Mouse (Mus musculus): ENCODE measurements around the gene Cyp4v3. TPM values are rescaled to one million over a fixed set of nuclear protein-coding genes. Genes with fewer than 3 reads are reported as not detected.

Gene Cyp4v3
- total RNA-seq, 2 experiments from 2014 or later = 4.1 TPM; not detected in 1

DNA sequence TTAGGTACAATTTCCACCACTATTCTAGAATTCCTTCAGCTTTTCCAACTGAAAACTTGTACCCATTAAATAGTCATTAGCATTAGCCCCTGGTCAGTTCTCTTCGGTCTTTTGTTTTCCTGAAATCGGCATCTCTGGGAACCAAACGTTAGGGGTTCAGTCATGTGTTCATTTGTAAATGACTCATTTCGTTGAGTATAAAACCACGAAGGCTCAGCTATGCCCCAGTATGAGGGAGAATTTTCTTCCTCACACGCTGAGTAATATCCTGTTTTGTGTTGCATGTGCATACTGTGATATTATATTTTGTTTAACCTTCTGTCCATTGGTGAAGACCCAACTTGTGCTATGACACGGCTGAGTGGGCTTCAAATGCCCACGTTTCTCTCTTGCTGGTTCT is 74.6 kb downstream of the Cyp4v3 start:
- ATAC-seq (replicated peaks; ENCODE audit: low FRiP score, low TSS enrichment, poor library complexity, severe bottlenecking) = no peak

DNA sequence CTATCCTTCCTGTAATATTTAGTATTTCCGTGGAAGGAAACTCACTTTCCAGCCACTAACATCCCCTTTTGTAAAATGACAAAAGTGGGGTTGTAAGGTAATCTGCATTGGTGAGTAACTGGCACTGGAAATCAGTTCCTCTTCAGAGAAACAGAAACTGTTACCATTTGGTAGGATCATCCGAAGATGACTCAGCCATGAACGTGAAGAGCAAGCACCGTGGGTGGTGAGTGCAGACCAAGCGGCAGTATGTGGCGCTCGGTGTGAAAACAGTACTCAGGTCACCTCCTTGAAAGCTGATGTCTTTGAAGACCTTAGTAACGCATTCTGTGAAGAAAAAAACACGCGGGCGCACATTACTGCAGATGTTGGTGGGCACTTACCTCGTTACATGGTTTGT is 78.0 kb downstream of the Cyp4v3 start:
- ATAC-seq (replicated peaks; ENCODE audit: low FRiP score, low TSS enrichment, poor library complexity, severe bottlenecking) = no peak

Other genes with a start within 250 kb of the Cyp4v3 start
- gene F11, start 71.2 kb downstream of the Cyp4v3 start, total RNA-seq (2014; fragmentation: Nextera tagmentation) = not detected in 2 replicates
- gene F11, start 71.2 kb downstream of the Cyp4v3 start, total RNA-seq (2017) = not detected in 2 replicates
- gene Klkb1, start 38.4 kb downstream of the Cyp4v3 start, total RNA-seq (2014; fragmentation: Nextera tagmentation) = 0.25 TPM in 1 of 2 replicates, not detected in the other
- not detected in 2 replicates for gene Klkb1, start 38.4 kb downstream of the Cyp4v3 start, total RNA-seq (2017)
- not detected in 2 replicates for gene Gm45753, start 24.8 kb downstream of the Cyp4v3 start, total RNA-seq (2014; fragmentation: Nextera tagmentation)
- gene Gm45753, start 24.8 kb downstream of the Cyp4v3 start, total RNA-seq (2017) = not detected in 2 replicates
- not detected in 2 replicates for gene Fam149a, start 49.1 kb upstream of the Cyp4v3 start, total RNA-seq (2014; fragmentation: Nextera tagmentation)
- not detected in 2 replicates for gene Fam149a, start 49.1 kb upstream of the Cyp4v3 start, total RNA-seq (2017)
- not detected in 2 replicates for gene Tlr3, start 77.9 kb upstream of the Cyp4v3 start, total RNA-seq (2014; fragmentation: Nextera tagmentation)
- 0.91 and 3.7 TPM in 2 replicates for gene Tlr3, start 77.9 kb upstream of the Cyp4v3 start, total RNA-seq (2017)
- gene Sorbs2, start 174.6 kb upstream of the Cyp4v3 start, total RNA-seq (2014; fragmentation: Nextera tagmentation) = 0.66 TPM in 1 of 2 replicates, not detected in the other
- not detected in 2 replicates for gene Sorbs2, start 174.6 kb upstream of the Cyp4v3 start, total RNA-seq (2017)